Mouse (Mus musculus) liver, adult 2 months (tissue): ENCODE results near the gene Grik2. TPM values are rescaled to one million over a fixed set of nuclear protein-coding genes. Genes with fewer than 3 reads are reported as not detected.

Experiments used
- DNase-seq: peaks from one replicate; pipeline ENCODE4 v3.0.0-alpha.2; 2011; ENCODE audit warnings: low read depth, low spot score; ENCODE audit errors: extremely low read depth
- H3K27ac ChIP-seq: fragments of 200-500 bp; replicated peaks from 2 replicates; pipeline ENCODE4 v1.5.1; 2012; ENCODE audit warnings: low read depth, mild to moderate bottlenecking, control low read depth, inconsistent platforms, low read length; ENCODE audit not compliant: insufficient read depth
- H3K27me3 ChIP-seq: fragments of 200-500 bp; 2 replicates; pipeline ENCODE4 v1.6.1; 2012; ENCODE audit warnings: mild to moderate bottlenecking, moderate library complexity, low read length, inconsistent platforms; ENCODE audit not compliant: control insufficient read depth, insufficient read depth
- H3K36me3 ChIP-seq: fragments of 200-500 bp; 2 replicates; pipeline ENCODE4 v1.6.1; 2012; ENCODE audit warnings: low read length, inconsistent platforms; ENCODE audit not compliant: control insufficient read depth, insufficient read depth
- H3K4me1 ChIP-seq: fragments of 200-500 bp; 2 replicates; pipeline ENCODE4 v1.6.1; 2011; ENCODE audit warnings: low read length; ENCODE audit not compliant: control insufficient read depth, insufficient read depth
- H3K4me3 ChIP-seq: fragments of 200-500 bp; 2 replicates; pipeline ENCODE4 v1.5.1; 2011; ENCODE audit warnings: low read depth, mild to moderate bottlenecking, control low read depth, low read length, moderate library complexity; ENCODE audit not compliant: insufficient read depth
- H3K79me2 ChIP-seq: fragments of 200-500 bp; 2 replicates; pipeline ENCODE4 v1.6.1; 2012; ENCODE audit warnings: inconsistent platforms, mild to moderate bottlenecking, low read length, moderate library complexity; ENCODE audit not compliant: control insufficient read depth, insufficient read depth
- H3K9ac ChIP-seq: fragments of 200-500 bp; 2 replicates; pipeline ENCODE4 v1.6.1; 2012; ENCODE audit warnings: low read depth, mild to moderate bottlenecking, control low read depth, inconsistent platforms, low read length
- CTCF ChIP-seq: fragments of 200-500 bp; IDR thresholded peaks from 2 replicates; pipeline ENCODE4 v1.5.1; 2011; ENCODE audit warnings: low read depth, low read length, control low read depth
- POLR2A ChIP-seq: fragments of 200-500 bp; IDR thresholded peaks from 2 replicates; pipeline ENCODE4 v1.6.1; 2011; ENCODE audit warnings: low read length, control low read depth; ENCODE audit not compliant: insufficient read depth; ENCODE audit errors: extremely low read depth
- WGBS: fragments of 180-500 bp; shearing (Covaris S2); methylation state at CpG from one replicate; pipeline ENCODE4 v1.1.7; 2018; 5-methylcytosine and 5-hydroxymethylcytosine counted together
- polyA plus RNA-seq: library from polyadenylated mRNA; depleted of rRNA; stranded (reverse); fragments of >200 nt; gene quantifications from 2 replicates; pipeline ENCODE4 v1.2.3, GENCODE M21; 2012
- total RNA-seq: library from RNA; depleted of rRNA; stranded (reverse); fragments of >200 nt; gene quantifications from 2 replicates; pipeline ENCODE4 v1.2.3, GENCODE M21; 2014

Gene Grik2
- total and polyA plus RNA-seq, 2 experiments: not detected

- Histone ChIP-seq H3K9ac (no peak overlapping the region), H3K79me2 (no peaks in the 10 kb centered on the region), H3K36me3 (no peaks in the 10 kb centered on the region), H3K27me3 (no peaks in the 10 kb centered on the region), H3K4me1 (no peaks in the 10 kb centered on the region), H3K27ac (no peak overlapping the region), H3K4me3 (no peak overlapping the region)
- TF ChIP-seq POLR2A: no peak
- TF ChIP-seq CTCF: no peak
- 78% methylated on average over 2 of the region's 2 CpGs for WGBS
- no peak for DNase-seq
Observed at GRCm38 (mm10) chr10:49731841-49732240, 56.7 kb downstream of the Grik2 start.

GRCm38 (mm10) chr10:49723706-49724105 lies 64.9 kb downstream of the Grik2 start:
- no peak for DNase-seq
- Histone ChIP-seq H3K4me1 (no peaks in the 10 kb centered on the region), H3K36me3 (no peaks in the 10 kb centered on the region), H3K4me3 (no peak overlapping the region), H3K27me3 (no peaks in the 10 kb centered on the region), H3K9ac (no peak overlapping the region), H3K79me2 (no peaks in the 10 kb centered on the region), H3K27ac (no peak overlapping the region)
- TF ChIP-seq POLR2A (no peak), CTCF (no peak)
- WGBS: 78% methylated on average over 2 of the region's 2 CpGs

GRCm38 (mm10) chr10:49716856-49717255 lies 71.7 kb downstream of the Grik2 start:
- H3K27ac ChIP-seq: no peak overlapping the region
- H3K9ac ChIP-seq: no peak overlapping the region
- no peak overlapping the region for H3K4me3 ChIP-seq
- no peak for TF ChIP-seq CTCF
- no peak for TF ChIP-seq POLR2A
- no peaks in the 10 kb centered on the region for H3K27me3 ChIP-seq
- 52% methylated on average over 5 of the region's 5 CpGs for WGBS
- H3K36me3 ChIP-seq: no peaks in the 10 kb centered on the region
- no peaks in the 10 kb centered on the region for H3K79me2 ChIP-seq
- DNase-seq: no peak
- H3K4me1 ChIP-seq: no peaks in the 10 kb centered on the region

- no peaks in the 10 kb centered on the region for H3K27me3 ChIP-seq
- no peaks in the 10 kb centered on the region for H3K79me2 ChIP-seq
- 87% methylated on average over 3 of the region's 3 CpGs for WGBS
- no peak for DNase-seq
- no peaks in the 10 kb centered on the region for H3K4me1 ChIP-seq
- H3K4me3 ChIP-seq: no peak overlapping the region
- H3K36me3 ChIP-seq: no peaks in the 10 kb centered on the region
- no peak overlapping the region for H3K9ac ChIP-seq
- H3K27ac ChIP-seq: no peak overlapping the region
- TF ChIP-seq CTCF (no peak), POLR2A (no peak)
Observed at GRCm38 (mm10) chr10:49709748-49710147, 78.8 kb downstream of the Grik2 start.

GRCm38 (mm10) chr10:49704446-49704845 lies 84.1 kb downstream of the Grik2 start:
- Histone ChIP-seq H3K4me3 (no peak overlapping the region), H3K36me3 (no peaks in the 10 kb centered on the region), H3K9ac (no peak overlapping the region), H3K79me2 (no peaks in the 10 kb centered on the region), H3K27ac (no peak overlapping the region), H3K27me3 (no peaks in the 10 kb centered on the region), H3K4me1 (no peaks in the 10 kb centered on the region)
- WGBS: 82% methylated on average over 8 of the region's 8 CpGs
- no peak for DNase-seq
- TF ChIP-seq CTCF: no peak
- no peak for TF ChIP-seq POLR2A

GRCm38 (mm10) chr10:49652320-49652719 lies 136.2 kb downstream of the Grik2 start:
- DNase-seq: no peak
- no peak for TF ChIP-seq CTCF
- no peak for TF ChIP-seq POLR2A
- WGBS: 52% methylated on average over 1 of the region's 1 CpGs
- no peak overlapping the region for H3K9ac ChIP-seq
- no peaks in the 10 kb centered on the region for H3K79me2 ChIP-seq
- no peak overlapping the region for H3K4me3 ChIP-seq
- H3K27me3 ChIP-seq: no peaks in the 10 kb centered on the region
- no peak overlapping the region for H3K27ac ChIP-seq
- H3K36me3 ChIP-seq: no peaks in the 10 kb centered on the region
- H3K4me1 ChIP-seq: no peaks in the 10 kb centered on the region
